Mouse (Mus musculus) central nervous system, embryonic 18 days (tissue): ENCODE measurements around the gene Rnf148. TPM values are rescaled to one million over a fixed set of nuclear protein-coding genes. Genes with fewer than 3 reads are reported as not detected.

Source experiments
- polyA plus RNA-seq: library from polyadenylated mRNA; depleted of rRNA; stranded (reverse); fragments of >200 nt; gene quantifications from 2 replicates; pipeline ENCODE4 v1.2.3, GENCODE M21; 2012; rRNA removed

Rnf148 gene
- 0.09 TPM in 1 of 2 replicates, not detected in the other for polyA plus RNA-seq

GRCm38 (mm10) chr6:23655036-23655435 is at the start of gene Rnf148:
TSS of gene Rnf148 (minus strand) at chr6:23655136.

GRCm38 (mm10) chr6:23650205-23650604 is 4.7 kb downstream of the Rnf148 start, which contains the start of gene Rnf133:
TSS of gene Rnf133 (minus strand) at chr6:23650305.

Other genes with a start within 250 kb of the Rnf148 start
- 0.05 and 0.15 TPM in 2 replicates for gene Rnf133, start 4.8 kb downstream of the Rnf148 start, polyA plus RNA-seq
- gene Cadps2, start 184.3 kb upstream of the Rnf148 start, polyA plus RNA-seq, result 9.5 and 11.4 TPM in 2 replicates